In genomic region chr8:3609046-3609815, GRCm38 (mm10) we compare ENCODE assay signal across 15 mouse cellular contexts. TPM values are rescaled to one million over a fixed set of nuclear protein-coding genes. Genes with fewer than 3 reads are reported as not detected.
A peak's percentile ranks its signal among the peaks of the same experiment; 100 is the strongest.
DNase-seq lines count a peak whose midpoint lies in the region; ATAC-seq and TF ChIP-seq lines count a peak whose summit lies in the region.
"Had no signal": no experiment of that assay in that cellular context is flagged by ENCODE, and none has a peak within 500 bp of the region (broad histone marks: within the 10 kb centered on the region; RNA-seq: fewer than 3 reads in every experiment).

No protein-coding gene starts in this region.

- peaks cover 21% of the 10 kb centered on the region; the same call in 1 of the 2 replicates for H3K4me1 ChIP-seq in heart, embryonic 12.5 days (replicated peaks)
- no peaks in the 10 kb centered on the region for H3K4me1 ChIP-seq in kidney, postnatal 0 days (replicated peaks; ENCODE audit: insufficient read depth, low read length)
- H3K4me1 ChIP-seq: hindbrain, embryonic 15.5 days; midbrain, embryonic 12.5 days had no signal

- no peak overlapping the region for H3K4me2 ChIP-seq in heart, embryonic 12.5 days
- no peak overlapping the region for H3K4me2 ChIP-seq in kidney, postnatal 0 days (ENCODE audit: low read length)
- H3K4me2 ChIP-seq: hindbrain, embryonic 15.5 days; midbrain, embryonic 12.5 days had no signal

- peak; percentile 20; the same call in 1 of the 2 replicates for ATAC-seq in heart, embryonic 12.5 days (ENCODE audit: insufficient number of reproducible peaks, low FRiP score)
- ATAC-seq in kidney, postnatal 0 days (replicated peaks; ENCODE audit: low FRiP score, low read depth), result no peak

- intact Hi-C loops in heart, postnatal 36 days (cut with DNase I), result no loop called here

- H3K9ac ChIP-seq in heart, embryonic 12.5 days, result no peak overlapping the region
- no peak overlapping the region for H3K9ac ChIP-seq in kidney, postnatal 0 days (ENCODE audit: low read depth, low read length)
- H3K9ac ChIP-seq: hindbrain, embryonic 15.5 days; midbrain, embryonic 12.5 days had no signal

- peaks cover 65% of the 10 kb centered on the region for H3K36me3 ChIP-seq in heart, embryonic 12.5 days
- peaks cover 48% of the 10 kb centered on the region for H3K36me3 ChIP-seq in kidney, postnatal 0 days (ENCODE audit: insufficient read depth, low read length)

- H3K27me3 ChIP-seq in heart, embryonic 12.5 days (replicated peaks), result no peaks in the 10 kb centered on the region
- H3K27me3 ChIP-seq in kidney, postnatal 0 days (ENCODE audit: insufficient read depth, low read length), result no peaks in the 10 kb centered on the region
- H3K27me3 ChIP-seq: CH12.LX; hindbrain, embryonic 15.5 days; midbrain, embryonic 12.5 days had no signal

- 74% methylated on average over 12 of the region's 12 CpGs for WGBS in heart, embryonic 12.5 days
- 60% methylated on average over 12 of the region's 12 CpGs for WGBS in kidney, postnatal 0 days

- H3K27ac ChIP-seq in heart, embryonic 12.5 days (ENCODE audit: poor library complexity, severe bottlenecking), result no peak overlapping the region
- peak overlapping the region; percentile 65 for H3K27ac ChIP-seq in kidney, postnatal 0 days
- H3K27ac ChIP-seq: hindbrain, embryonic 15.5 days; midbrain, embryonic 12.5 days had no signal

- no peak for DNase-seq in heart, postnatal 36 days
- DNase-seq in urinary bladder, postnatal 14 days (ENCODE audit: low spot score), result peak; percentile 53
- no peak for DNase-seq in urinary bladder, postnatal 25 days (ENCODE audit: low spot score)
- no peak for DNase-seq in kidney, postnatal 0 days (ENCODE audit: low spot score)
- DNase-seq in testis, postnatal 14 days (ENCODE audit: low spot score), result peak; percentile 78
- DNase-seq in thymus, postnatal 4 days, result no peak
- DNase-seq in urinary bladder, postnatal 10 days (ENCODE audit: low spot score), result no peak
- DNase-seq: adrenal gland, adult 8-10 months; cerebellum, postnatal 36 days; right cerebral cortex, adult 18-20 months; thymus, postnatal 36 days had no signal

- no peak overlapping the region for H3K4me3 ChIP-seq in heart, embryonic 12.5 days
- no peak overlapping the region for H3K4me3 ChIP-seq in kidney, postnatal 0 days (replicated peaks; ENCODE audit: low read depth, low read length)
- H3K4me3 ChIP-seq: hindbrain, embryonic 15.5 days; midbrain, embryonic 12.5 days had no signal

- no peaks in the 10 kb centered on the region for H3K9me3 ChIP-seq in heart, embryonic 12.5 days (replicated peaks)
- no peaks in the 10 kb centered on the region for H3K9me3 ChIP-seq in kidney, postnatal 0 days (replicated peaks; ENCODE audit: low read length)
- H3K9me3 ChIP-seq: hindbrain, embryonic 15.5 days; midbrain, embryonic 12.5 days had no signal

- TF ChIP-seq CTCF in kidney, postnatal 0 days (IDR thresholded peaks at IDR 0.05; ENCODE audit: low read depth), result no peak

RNA-seq across cellular contexts. Expression of gene Xab2, which starts 11.9 kb away (rescaled TPM):
- 33.8 and 34.9 TPM in 2 replicates for polyA plus RNA-seq in heart, embryonic 12.5 days (2016; fragmentation: Nextera tagmentation; extraction: Ambion mirVana)
- 10 to 100 TPM; 17.1 to 17.5 TPM for total RNA-seq in heart, postnatal 36 days (2021)
- 44.4 and 48.4 TPM in 2 replicates for polyA plus RNA-seq in kidney, postnatal 0 days (2015; fragmentation: Nextera tagmentation; extraction: Ambion mirVana)

RNA-seq across cellular contexts. Expression of gene Pet100, which starts 12.1 kb away (rescaled TPM):
- polyA plus RNA-seq in heart, embryonic 12.5 days (2016; fragmentation: Nextera tagmentation; extraction: Ambion mirVana), result 110 and 115 TPM in 2 replicates
- 10 to 100 TPM; 77.5 to 81.7 TPM for total RNA-seq in heart, postnatal 36 days (2021)
- 132 and 151 TPM in 2 replicates for polyA plus RNA-seq in kidney, postnatal 0 days (2015; fragmentation: Nextera tagmentation; extraction: Ambion mirVana)

RNA-seq across cellular contexts. Expression of gene Pcp2, which starts 16.1 kb away (rescaled TPM):
- polyA plus RNA-seq in heart, embryonic 12.5 days (2016; fragmentation: Nextera tagmentation; extraction: Ambion mirVana), result 0.33 TPM in 1 of 2 replicates, not detected in the other
- total RNA-seq in heart, postnatal 36 days (2021), result not detected
- polyA plus RNA-seq in kidney, postnatal 0 days (2015; fragmentation: Nextera tagmentation; extraction: Ambion mirVana), result 0.42 TPM in 1 of 2 replicates, not detected in the other
- total RNA-seq: adrenal gland, adult 8-10 months had no signal
- polyA plus RNA-seq: midbrain, embryonic 12.5 days had no signal

RNA-seq across cellular contexts. Expression of gene Stxbp2, which starts 21.5 kb away (rescaled TPM):
- polyA plus RNA-seq in heart, embryonic 12.5 days (2016; fragmentation: Nextera tagmentation; extraction: Ambion mirVana), result 48.2 and 60.0 TPM in 2 replicates
- 1 to 10 TPM; 4.4 to 6.4 TPM for total RNA-seq in heart, postnatal 36 days (2021)
- polyA plus RNA-seq in kidney, postnatal 0 days (2015; fragmentation: Nextera tagmentation; extraction: Ambion mirVana), result 88.6 and 93.3 TPM in 2 replicates

RNA-seq across cellular contexts. Expression of gene Camsap3, which starts 22.1 kb away (rescaled TPM):
- polyA plus RNA-seq in heart, embryonic 12.5 days (2016; fragmentation: Nextera tagmentation; extraction: Ambion mirVana), result 1.4 and 2.4 TPM in 2 replicates
- 1 to 10 TPM; 1.1 to 1.4 TPM for total RNA-seq in heart, postnatal 36 days (2021)
- polyA plus RNA-seq in kidney, postnatal 0 days (2015; fragmentation: Nextera tagmentation; extraction: Ambion mirVana), result 9.7 and 11.6 TPM in 2 replicates

Comparison
In these comparisons a context has a peak if more than half of its experiments do, and no peak if none do; other contexts are left out.
1. DNase-seq: peak in urinary bladder, postnatal 14 days (single experiment) and testis, postnatal 14 days (single experiment); none in heart, postnatal 36 days (0 of 2), urinary bladder, postnatal 25 days (single experiment), kidney, postnatal 0 days (single experiment), thymus, postnatal 4 days (single experiment) and urinary bladder, postnatal 10 days (single experiment).